Mouse (Mus musculus) spleen, adult 2 months (tissue): ENCODE measurements around the gene Ltbp2.

ENCODE experiments used
- CTCF ChIP-seq: fragments of 200-500 bp; IDR thresholded peaks from 2 replicates; pipeline ENCODE4 v1.5.1; 2011; ENCODE audit warnings: mild to moderate bottlenecking, inconsistent platforms; ENCODE audit not compliant: insufficient read depth, insufficient read length, insufficient replicate concordance; ENCODE audit errors: extremely low read depth
- POLR2A ChIP-seq: fragments of 200-500 bp; IDR thresholded peaks from 2 replicates; pipeline ENCODE4 v1.6.1; 2011; ENCODE audit warnings: low read depth, low read length, inconsistent platforms

- TF ChIP-seq CTCF (no peak), POLR2A (no peak)
Measured at GRCm38 (mm10) chr12:84764756-84765155, 111.6 kb downstream of the Ltbp2 start.
